Mouse (Mus musculus): ENCODE measurements at regions not wholly inside any gene's neighbourhood (a gene's known extent, or its start where the extent isn't known, plus 50 kb on each side); places are given as distances from the start of the nearest gene placed in this dataset.

DNA sequence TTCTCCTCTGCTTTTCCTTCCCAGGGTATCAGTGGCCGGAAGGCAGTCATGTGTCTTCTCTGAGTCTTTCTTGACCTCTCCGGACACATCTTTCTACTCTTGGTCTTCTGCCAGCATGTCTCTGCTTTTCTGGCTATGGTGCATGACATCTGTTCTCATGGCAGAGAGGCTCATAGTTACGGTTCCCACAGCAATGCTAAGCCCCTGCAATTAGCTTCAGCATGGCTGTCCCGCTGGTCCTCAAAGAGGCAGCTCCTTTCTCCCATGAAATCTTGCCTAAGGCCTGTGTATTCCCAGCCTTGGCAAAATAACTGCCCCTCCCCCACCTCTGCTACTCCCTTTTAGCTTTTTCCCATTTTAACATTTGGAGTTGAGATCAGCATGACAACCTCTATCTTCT lies 129.4 kb upstream of the Avpr1a start:
- DNase-seq (ENCODE audit: low read depth in 3 of 3, low spot score in 3 of 3): no peak
- 66% methylated on average over 4 of the region's 4 CpGs for WGBS (ENCODE audit: insufficient replicate concordance)
- no peak for ATAC-seq (ENCODE audit: insufficient read depth)

DNA sequence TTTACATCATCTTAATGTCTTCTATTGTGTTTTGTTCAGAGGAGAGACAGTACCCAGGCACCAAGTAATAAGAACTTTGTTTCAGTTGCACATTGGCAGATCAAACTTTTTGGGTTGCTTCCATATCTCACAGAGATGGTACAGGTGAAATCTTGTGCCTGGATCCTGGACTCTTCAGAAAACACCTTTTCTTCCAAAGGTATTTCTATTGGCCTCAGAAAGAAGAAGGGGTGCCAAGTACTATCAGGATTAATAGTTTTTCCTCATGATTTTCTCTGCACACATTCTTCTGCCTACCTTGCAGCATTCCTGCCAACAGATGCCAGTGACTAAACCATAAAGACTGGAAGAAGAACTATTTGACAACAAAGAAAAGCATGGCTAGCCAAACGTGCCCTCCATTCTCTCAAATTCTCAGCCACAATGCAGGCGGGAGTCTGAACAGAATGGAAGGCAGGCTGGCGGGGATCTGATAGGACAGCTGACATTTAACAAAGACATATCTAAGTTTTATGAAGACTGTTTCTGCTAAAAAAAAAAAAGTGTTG lies 137.6 kb upstream of the Avpr1a start:
- no peak for ATAC-seq (ENCODE audit: insufficient read depth)
- no peak for TF ChIP-seq EP300 (IDR thresholded peaks at IDR 0.05; ENCODE audit: low read depth)
- no peak for TF ChIP-seq CTCF (IDR thresholded peaks at IDR 0.05; ENCODE audit: low read depth)

More for the DNA sequence above, 129.4 kb upstream of the Avpr1a start:
- Histone ChIP-seq H3K4me3 (ENCODE audit: insufficient read depth in 1 of 2, low read depth in 2 of 2, low read length in 2 of 2) (no peak overlapping the region), H3K9me3 (ENCODE audit: control insufficient read depth, low read length) (no peaks in the 10 kb centered on the region), H3K27me3 (ENCODE audit: control insufficient read depth, insufficient read depth, low read length) (no peaks in the 10 kb centered on the region), H3K4me1 (replicated peaks; ENCODE audit: control insufficient read depth in 2 of 2, insufficient read depth in 2 of 2, low read length in 1 of 2) (no peaks in the 10 kb centered on the region), H3K9ac (replicated peaks) (no peak overlapping the region), H3K4me2 (ENCODE audit: low read depth) (no peak overlapping the region), H3K27ac (no peak overlapping the region), H3K36me3 (replicated peaks; ENCODE audit: control insufficient read depth, insufficient read depth, low read depth) (no peaks in the 10 kb centered on the region)
- TF ChIP-seq EP300 (IDR thresholded peaks at IDR 0.05; ENCODE audit: low read depth) (no peak), CTCF (IDR thresholded peaks at IDR 0.05; ENCODE audit: low read depth) (no peak)

DNA sequence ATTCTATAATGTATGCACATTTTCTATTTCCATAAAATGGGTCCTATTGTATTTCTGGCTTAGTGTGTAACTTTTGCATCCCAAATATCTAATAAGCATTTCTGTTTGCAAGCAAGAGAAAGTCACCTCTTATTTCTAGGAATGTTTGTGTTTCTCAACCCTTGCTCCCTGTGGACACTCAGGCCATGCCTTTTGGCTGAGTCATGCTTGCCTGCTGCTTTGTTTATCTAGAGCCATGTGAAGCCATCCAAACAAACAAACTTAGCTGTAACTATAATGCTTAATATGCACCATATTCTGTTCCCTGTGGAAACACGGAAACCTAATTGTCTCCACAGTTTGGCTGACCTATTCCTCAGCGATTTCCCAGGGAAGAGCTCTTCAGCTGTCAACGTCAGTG lies 139.6 kb upstream of the Avpr1a start:
- H3K9me3 ChIP-seq (ENCODE audit: control insufficient read depth, low read length): no peaks in the 10 kb centered on the region
- no peak overlapping the region for H3K27ac ChIP-seq
- ATAC-seq (ENCODE audit: insufficient read depth) (no peak), DNase-seq (ENCODE audit: low read depth in 3 of 3, low spot score in 3 of 3) (no peak)
- H3K4me3 ChIP-seq (ENCODE audit: insufficient read depth in 1 of 2, low read depth in 2 of 2, low read length in 2 of 2): no peak overlapping the region
- H3K27me3 ChIP-seq (ENCODE audit: control insufficient read depth, insufficient read depth, low read length): no peaks in the 10 kb centered on the region
- H3K36me3 ChIP-seq (replicated peaks; ENCODE audit: control insufficient read depth, insufficient read depth, low read depth): no peaks in the 10 kb centered on the region
- no peaks in the 10 kb centered on the region for H3K4me1 ChIP-seq (replicated peaks; ENCODE audit: control insufficient read depth in 2 of 2, insufficient read depth in 2 of 2, low read length in 1 of 2)
- TF ChIP-seq CTCF (IDR thresholded peaks at IDR 0.05; ENCODE audit: low read depth) (no peak), EP300 (IDR thresholded peaks at IDR 0.05; ENCODE audit: low read depth) (no peak)
- WGBS (ENCODE audit: insufficient replicate concordance): 69% methylated on average over 3 of the region's 3 CpGs
- H3K4me2 ChIP-seq (ENCODE audit: low read depth): no peak overlapping the region
- no peak overlapping the region for H3K9ac ChIP-seq (replicated peaks)

More for the DNA sequence above, 137.6 kb upstream of the Avpr1a start:
- Histone ChIP-seq H3K27me3 (ENCODE audit: control insufficient read depth, insufficient read depth, low read length) (no peaks in the 10 kb centered on the region), H3K27ac (no peak overlapping the region), H3K4me2 (ENCODE audit: low read depth) (no peak overlapping the region), H3K9me3 (ENCODE audit: control insufficient read depth, low read length) (no peaks in the 10 kb centered on the region), H3K36me3 (replicated peaks; ENCODE audit: control insufficient read depth, insufficient read depth, low read depth) (no peaks in the 10 kb centered on the region), H3K9ac (replicated peaks) (no peak overlapping the region), H3K4me1 (replicated peaks; ENCODE audit: control insufficient read depth in 2 of 2, insufficient read depth in 2 of 2, low read length in 1 of 2) (no peaks in the 10 kb centered on the region), H3K4me3 (ENCODE audit: insufficient read depth in 1 of 2, low read depth in 2 of 2, low read length in 2 of 2) (no peak overlapping the region)
- no peak for DNase-seq (ENCODE audit: low read depth in 3 of 3, low spot score in 3 of 3)
- 53% methylated on average over 3 of the region's 3 CpGs for WGBS (ENCODE audit: insufficient replicate concordance)

DNA sequence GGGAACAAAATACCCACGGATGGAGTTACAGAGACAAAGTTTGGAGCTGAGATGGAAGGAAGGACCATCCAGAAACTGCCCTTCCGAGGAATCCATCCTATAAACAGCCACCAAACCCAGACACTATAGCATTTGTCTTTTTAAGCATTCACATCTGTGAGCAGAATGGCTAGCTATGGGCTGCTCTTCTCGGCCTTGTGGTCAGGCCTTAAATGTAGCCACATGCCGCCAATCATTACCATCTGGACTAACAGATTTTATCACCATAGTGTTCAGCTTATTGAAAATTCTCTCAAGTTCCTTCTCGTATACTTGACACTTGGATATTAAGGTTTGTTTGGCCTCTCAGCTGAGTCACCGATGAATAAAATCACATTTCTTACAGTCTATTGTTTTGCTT lies 146.0 kb upstream of the Avpr1a start:
- ATAC-seq (ENCODE audit: insufficient read depth) (no peak), DNase-seq (ENCODE audit: low read depth in 3 of 3, low spot score in 3 of 3) (no peak)
- no peak overlapping the region for H3K9ac ChIP-seq (replicated peaks)
- WGBS (ENCODE audit: insufficient replicate concordance): 39% methylated on average over 6 of the region's 6 CpGs
- H3K4me2 ChIP-seq (ENCODE audit: low read depth): no peak overlapping the region
- H3K36me3 ChIP-seq (replicated peaks; ENCODE audit: control insufficient read depth, insufficient read depth, low read depth): no peaks in the 10 kb centered on the region
- H3K9me3 ChIP-seq (ENCODE audit: control insufficient read depth, low read length): no peaks in the 10 kb centered on the region
- no peaks in the 10 kb centered on the region for H3K27me3 ChIP-seq (ENCODE audit: control insufficient read depth, insufficient read depth, low read length)
- no peak overlapping the region for H3K27ac ChIP-seq
- H3K4me3 ChIP-seq (ENCODE audit: insufficient read depth in 1 of 2, low read depth in 2 of 2, low read length in 2 of 2): no peak overlapping the region
- TF ChIP-seq EP300 (IDR thresholded peaks at IDR 0.05; ENCODE audit: low read depth) (no peak), CTCF (IDR thresholded peaks at IDR 0.05; ENCODE audit: low read depth) (no peak)
- no peaks in the 10 kb centered on the region for H3K4me1 ChIP-seq (replicated peaks; ENCODE audit: control insufficient read depth in 2 of 2, insufficient read depth in 2 of 2, low read length in 1 of 2)

DNA sequence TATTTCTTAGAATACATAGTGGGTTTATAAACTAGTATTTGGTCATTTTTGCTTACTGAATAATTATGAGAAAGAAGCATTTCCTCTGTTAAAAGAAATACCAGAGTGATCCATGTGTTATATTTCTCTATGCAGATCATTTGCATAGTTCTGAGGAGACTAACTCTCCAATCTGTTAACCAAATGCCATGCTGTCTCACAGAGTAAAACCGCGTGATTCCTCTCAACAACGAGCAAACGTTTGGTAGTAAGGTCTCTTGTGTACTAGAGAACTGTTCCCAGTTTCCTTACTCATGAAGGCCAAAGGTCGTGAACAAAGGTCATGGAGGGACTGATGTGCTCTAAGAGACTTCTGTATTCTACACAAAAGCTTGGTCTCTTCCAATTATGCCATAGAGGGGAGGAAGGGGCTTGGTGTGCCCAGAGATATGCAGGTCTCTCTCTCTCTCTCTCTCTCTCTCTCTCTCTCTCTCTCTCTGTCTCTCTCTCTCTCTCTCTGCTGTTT lies 152.3 kb upstream of the Avpr1a start:
- Histone ChIP-seq H3K4me2 (ENCODE audit: low read depth) (no peak overlapping the region), H3K27ac (no peak overlapping the region), H3K9ac (replicated peaks) (no peak overlapping the region), H3K36me3 (replicated peaks; ENCODE audit: control insufficient read depth, insufficient read depth, low read depth) (no peaks in the 10 kb centered on the region), H3K4me1 (replicated peaks; ENCODE audit: control insufficient read depth in 2 of 2, insufficient read depth in 2 of 2, low read length in 1 of 2) (no peaks in the 10 kb centered on the region), H3K27me3 (ENCODE audit: control insufficient read depth, insufficient read depth, low read length) (no peaks in the 10 kb centered on the region), H3K9me3 (ENCODE audit: control insufficient read depth, low read length) (no peaks in the 10 kb centered on the region), H3K4me3 (ENCODE audit: insufficient read depth in 1 of 2, low read depth in 2 of 2, low read length in 2 of 2) (no peak overlapping the region)
- 67% methylated on average over 5 of the region's 5 CpGs for WGBS (ENCODE audit: insufficient replicate concordance)
- DNase-seq (ENCODE audit: low read depth in 3 of 3, low spot score in 3 of 3) (no peak), ATAC-seq (ENCODE audit: insufficient read depth) (no peak)
- TF ChIP-seq CTCF (IDR thresholded peaks at IDR 0.05; ENCODE audit: low read depth) (no peak), EP300 (IDR thresholded peaks at IDR 0.05; ENCODE audit: low read depth) (no peak)

Data from liver, embryonic 14.5 days (tissue).